Mouse (Mus musculus) spleen, adult 10 weeks (tissue): ENCODE measurements around the gene Bcs1l. TPM values are rescaled to one million over a fixed set of nuclear protein-coding genes. Genes with fewer than 3 reads are reported as not detected.

Experiments
- polyA plus RNA-seq: library from polyadenylated mRNA; stranded (reverse); fragments of 350-450 nt; fragmentation: Illumina TruSeq; extraction: RNeasy Lipid Tissue Mini Kit (QIAGEN cat#74804); gene quantifications from one replicate; pipeline ENCODE4 v1.2.3, GENCODE M21; 2015; ENCODE audit warnings: low replicate concordance; ENCODE audit not compliant: insufficient read depth

Bcs1l gene
- polyA plus RNA-seq: 16.0 TPM

GRCm38 (mm10) chr1:74587773-74588445 lies at the start of gene Bcs1l, which contains the start of gene Zfp142:
Gene Bcs1l, plus strand, starts transcription at chr1:74588289.
Gene Zfp142, minus strand, starts transcription at chr1:74588246.

GRCm38 (mm10) chr1:74542451-74542961 lies 45.6 kb upstream of the Bcs1l start, which contains the start of gene Plcd4:
Gene Plcd4, plus strand, starts transcription at chr1:74542888.

GRCm38 (mm10) chr1:74544184-74544583 lies 43.9 kb upstream of the Bcs1l start, which contains the start of gene Usp37:
Gene Usp37, minus strand, starts transcription at chr1:74544284.

GRCm38 (mm10) chr1:74601267-74601962 lies 13.3 kb downstream of the Bcs1l start, which contains the start of the genes Rnf25 and Stk36:
Gene Rnf25, minus strand, starts transcription at chr1:74601397.
Gene Stk36, plus strand, starts transcription at chr1:74601445.

Other genes starting within 250 kb of the Bcs1l start
- 0.64 TPM for gene Catip, start 226.2 kb upstream of the Bcs1l start, polyA plus RNA-seq
- 46.5 TPM for gene Slc11a1, start 213.1 kb upstream of the Bcs1l start, polyA plus RNA-seq
- 54.0 TPM for gene Ctdsp1, start 196.8 kb upstream of the Bcs1l start, polyA plus RNA-seq
- not detected for gene Vil1, start 178.9 kb upstream of the Bcs1l start, polyA plus RNA-seq
- 35.8 TPM for gene Cnot9, start 82.2 kb upstream of the Bcs1l start, polyA plus RNA-seq
- gene Plcd4, start 45.4 kb upstream of the Bcs1l start, polyA plus RNA-seq: not detected
- gene Usp37, start 44.0 kb upstream of the Bcs1l start, polyA plus RNA-seq: 19.9 TPM
- 13.7 TPM for gene Zfp142, start within 50 bp of the Bcs1l start, polyA plus RNA-seq
- gene Rnf25, start 13.1 kb downstream of the Bcs1l start, polyA plus RNA-seq: 44.9 TPM
- 0.29 TPM for gene Stk36, start 13.2 kb downstream of the Bcs1l start, polyA plus RNA-seq
- 43.7 TPM for gene Ttll4, start 73.5 kb downstream of the Bcs1l start, polyA plus RNA-seq
- gene Cyp27a1, start 125.3 kb downstream of the Bcs1l start, polyA plus RNA-seq: 86.6 TPM
- 0.15 TPM for gene Prkag3, start 160.9 kb downstream of the Bcs1l start, polyA plus RNA-seq
- gene Wnt6, start 183.6 kb downstream of the Bcs1l start, polyA plus RNA-seq: 0.47 TPM
- gene Wnt10a, start 203.2 kb downstream of the Bcs1l start, polyA plus RNA-seq: 0.77 TPM